Mouse (Mus musculus): ENCODE data around the gene Npr2. TPM values are rescaled to one million over a fixed set of nuclear protein-coding genes. Genes with fewer than 3 reads are reported as not detected.
"Not testable (repeated sequence)": the region's sequence is repeated elsewhere in the genome, so short reads cannot be mapped to it uniquely, and the experiment has no call there.

Npr2 gene
- polyA plus RNA-seq, 1 experiment from 2014 or later, result 13.7 TPM

DNA sequence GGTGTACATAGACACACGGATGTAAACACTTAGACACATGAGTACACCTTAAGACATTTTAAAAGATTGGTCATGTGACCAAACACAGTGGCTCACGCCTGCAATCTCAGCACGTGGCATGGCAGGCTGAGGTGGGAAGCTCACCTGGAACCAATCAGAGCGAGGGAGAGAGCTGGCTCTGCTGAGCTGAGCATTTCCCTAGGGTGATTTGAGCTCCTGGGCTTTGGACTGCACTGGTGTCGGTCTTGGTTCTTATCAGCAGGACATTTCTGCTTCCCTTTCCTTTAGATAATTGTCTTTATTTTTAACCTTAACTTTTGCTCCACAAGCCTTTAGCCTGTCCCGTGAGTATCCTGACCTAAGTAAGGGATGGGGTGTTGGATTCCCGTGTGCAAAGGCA, 44.1 kb upstream of the Npr2 start:
- Histone ChIP-seq H3K4me2 (no peak overlapping the region), H3K9ac (no peak overlapping the region), H3K9me3 (ENCODE audit: low read depth, low read length) (no peaks in the 10 kb centered on the region), H3K36me3 (ENCODE audit: insufficient read depth) (peaks cover 24% of the 10 kb centered on the region), H3K27ac (ENCODE audit: low read depth) (no peak overlapping the region), H3K4me1 (ENCODE audit: insufficient read depth) (no peaks in the 10 kb centered on the region), H3K4me3 (ENCODE audit: low read depth, low read length) (no peak overlapping the region), H3K27me3 (ENCODE audit: insufficient read depth, low read length) (no peaks in the 10 kb centered on the region)
- ATAC-seq (ENCODE audit: insufficient read depth) (no peak), DNase-seq (no peak)
- no peak for TF ChIP-seq CTCF (IDR thresholded peaks at IDR 0.05; ENCODE audit: low read depth)
- WGBS, result 45% methylated on average over 7 of the region's 7 CpGs

DNA sequence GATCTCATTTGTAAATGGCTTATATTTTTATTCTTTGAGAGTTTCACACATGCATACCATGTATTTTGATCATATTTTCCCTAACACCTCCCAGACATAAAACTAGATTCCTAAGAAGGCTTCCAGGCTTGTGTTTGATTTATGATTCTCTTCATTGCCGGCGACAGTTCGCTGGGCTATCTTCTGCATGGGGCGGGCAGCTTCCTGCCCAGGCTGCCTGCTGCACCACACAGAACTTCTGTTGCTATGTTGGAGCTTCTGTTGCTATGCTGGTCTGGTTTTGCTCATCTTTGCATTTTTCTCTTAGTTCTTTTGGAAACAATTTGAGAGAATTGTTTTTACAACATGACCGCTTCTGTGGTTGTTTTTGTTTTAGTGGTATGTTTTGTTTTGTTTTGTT, 40.2 kb upstream of the Npr2 start:
- Histone ChIP-seq H3K4me2 (no peak overlapping the region), H3K4me1 (ENCODE audit: insufficient read depth) (no peaks in the 10 kb centered on the region), H3K9me3 (ENCODE audit: low read depth, low read length) (no peaks in the 10 kb centered on the region), H3K27me3 (ENCODE audit: insufficient read depth, low read length) (no peaks in the 10 kb centered on the region), H3K27ac (ENCODE audit: low read depth) (no peak overlapping the region), H3K4me3 (ENCODE audit: low read depth, low read length) (no peak overlapping the region), H3K36me3 (ENCODE audit: insufficient read depth) (no peaks in the 10 kb centered on the region), H3K9ac (no peak overlapping the region)
- 61% methylated on average over 5 of the region's 5 CpGs for WGBS
- DNase-seq (no peak), ATAC-seq (ENCODE audit: insufficient read depth) (no peak)
- TF ChIP-seq CTCF (IDR thresholded peaks at IDR 0.05; ENCODE audit: low read depth), result no peak

DNA sequence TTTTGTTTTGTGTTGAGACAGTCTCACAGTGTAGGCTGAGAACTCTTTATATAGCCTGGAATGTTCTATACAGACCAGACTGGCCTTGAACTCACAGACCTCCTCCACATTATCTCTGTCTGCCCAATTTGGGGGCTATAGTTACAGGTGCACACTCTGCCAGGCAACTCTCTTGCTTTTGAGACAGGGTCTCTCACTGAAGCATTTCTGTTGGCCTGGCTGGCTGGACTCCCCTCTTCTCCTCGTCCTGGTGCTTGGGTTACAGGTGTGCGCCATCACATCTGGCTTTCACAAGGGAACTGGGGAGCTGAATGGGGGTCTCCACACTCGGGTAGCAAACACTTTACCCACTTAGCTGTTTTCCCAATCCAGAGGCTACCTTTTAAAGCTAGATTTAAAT, 39.8 kb upstream of the Npr2 start:
- no peak for TF ChIP-seq CTCF (IDR thresholded peaks at IDR 0.05; ENCODE audit: low read depth)
- H3K9me3 ChIP-seq (ENCODE audit: low read depth, low read length), result no peaks in the 10 kb centered on the region
- 66% methylated on average over 3 of the region's 3 CpGs for WGBS
- H3K27me3 ChIP-seq (ENCODE audit: insufficient read depth, low read length), result no peaks in the 10 kb centered on the region
- no peak overlapping the region for H3K4me2 ChIP-seq
- no peaks in the 10 kb centered on the region for H3K36me3 ChIP-seq (ENCODE audit: insufficient read depth)
- H3K4me3 ChIP-seq (ENCODE audit: low read depth, low read length), result no peak overlapping the region
- no peak overlapping the region for H3K27ac ChIP-seq (ENCODE audit: low read depth)
- H3K9ac ChIP-seq, result no peak overlapping the region
- no peaks in the 10 kb centered on the region for H3K4me1 ChIP-seq (ENCODE audit: insufficient read depth)
- ATAC-seq (ENCODE audit: insufficient read depth) (no peak), DNase-seq (no peak)

DNA sequence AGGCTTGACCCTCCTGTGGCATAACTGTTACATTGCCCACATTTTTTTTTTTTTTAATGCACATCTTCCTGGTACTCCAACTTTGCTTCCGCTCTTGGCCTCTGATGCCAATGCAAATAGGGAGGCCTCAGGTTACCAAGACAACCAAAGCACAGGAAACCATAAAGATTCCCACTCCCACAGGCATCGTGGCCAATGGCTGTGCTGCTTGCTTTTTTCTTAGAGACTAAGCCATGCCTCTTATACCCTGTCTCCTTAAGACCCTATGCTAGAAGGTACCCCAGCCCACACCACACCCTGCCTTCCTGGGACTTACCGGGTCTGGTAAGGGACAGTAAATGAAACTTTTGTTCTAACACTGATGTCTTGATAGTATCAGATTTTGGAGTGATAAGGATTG, 38.3 kb upstream of the Npr2 start:
- Histone ChIP-seq H3K4me2 (no peak overlapping the region), H3K27ac (ENCODE audit: low read depth) (no peak overlapping the region), H3K4me3 (ENCODE audit: low read depth, low read length) (no peak overlapping the region), H3K9ac (no peak overlapping the region), H3K9me3 (ENCODE audit: low read depth, low read length) (no peaks in the 10 kb centered on the region), H3K36me3 (ENCODE audit: insufficient read depth) (no peaks in the 10 kb centered on the region), H3K4me1 (ENCODE audit: insufficient read depth) (no peaks in the 10 kb centered on the region), H3K27me3 (ENCODE audit: insufficient read depth, low read length) (no peaks in the 10 kb centered on the region)
- ATAC-seq (ENCODE audit: insufficient read depth) (no peak), DNase-seq (no peak)
- WGBS, result 51% methylated on average over 3 of the region's 3 CpGs
- TF ChIP-seq CTCF (IDR thresholded peaks at IDR 0.05; ENCODE audit: low read depth), result no peak

DNA sequence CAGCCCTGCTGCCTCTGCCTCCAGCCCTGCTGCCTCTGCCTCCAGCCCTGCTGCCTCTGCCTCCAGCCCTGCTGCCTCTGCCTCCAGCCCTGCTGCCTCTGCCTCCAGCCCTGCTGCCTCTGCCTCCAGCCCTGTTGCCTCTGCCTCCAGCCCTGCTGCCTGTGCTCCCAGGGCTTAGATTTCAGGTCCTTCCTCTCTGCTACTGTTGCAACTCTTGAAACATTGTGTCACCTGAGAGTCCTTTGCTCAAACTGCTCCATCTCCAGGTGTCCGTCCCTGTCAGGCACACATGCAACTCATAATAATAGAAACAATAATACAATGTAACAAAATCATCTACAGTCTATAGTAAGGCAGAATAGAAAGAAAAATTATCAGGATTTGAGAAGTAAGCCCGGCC, 35.1 kb upstream of the Npr2 start:
- not testable (repeated sequence) for H3K27ac ChIP-seq (ENCODE audit: low read depth); H3K36me3 ChIP-seq (ENCODE audit: insufficient read depth); H3K4me1 ChIP-seq (ENCODE audit: insufficient read depth); ATAC-seq (ENCODE audit: insufficient read depth); H3K9ac ChIP-seq; DNase-seq; H3K9me3 ChIP-seq (ENCODE audit: low read depth, low read length); H3K4me3 ChIP-seq (ENCODE audit: low read depth, low read length); H3K4me2 ChIP-seq; H3K27me3 ChIP-seq (ENCODE audit: insufficient read depth, low read length)
- WGBS, result 75% methylated on average over 2 of the region's 2 CpGs

DNA sequence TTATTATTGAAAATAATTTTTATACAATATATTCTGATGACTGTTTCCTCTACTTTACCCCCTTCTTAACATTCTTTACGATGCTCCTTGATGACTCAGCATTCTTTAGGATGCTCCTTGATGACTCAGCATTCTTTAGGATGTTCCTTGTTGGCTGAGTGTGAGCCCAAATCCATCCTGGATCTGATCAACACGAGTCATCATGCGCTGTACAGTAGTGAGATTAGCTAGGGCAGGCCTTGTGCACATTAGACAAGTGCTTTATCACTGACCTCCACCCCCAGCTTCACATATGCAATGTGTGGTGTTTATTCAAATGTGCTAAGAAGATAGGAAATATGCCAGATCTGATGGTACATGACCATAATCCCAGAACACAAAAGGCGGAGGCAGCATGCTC, 33.5 kb upstream of the Npr2 start:
- Histone ChIP-seq H3K36me3 (ENCODE audit: insufficient read depth) (no peaks in the 10 kb centered on the region), H3K9me3 (ENCODE audit: low read depth, low read length) (no peaks in the 10 kb centered on the region), H3K27ac (ENCODE audit: low read depth) (no peak overlapping the region), H3K4me2 (no peak overlapping the region), H3K4me1 (ENCODE audit: insufficient read depth) (no peaks in the 10 kb centered on the region), H3K27me3 (ENCODE audit: insufficient read depth, low read length) (no peaks in the 10 kb centered on the region), H3K9ac (no peak overlapping the region), H3K4me3 (ENCODE audit: low read depth, low read length) (no peak overlapping the region)
- WGBS, result 77% methylated on average over 4 of the region's 4 CpGs
- ATAC-seq (ENCODE audit: insufficient read depth), result no peak
- TF ChIP-seq CTCF (IDR thresholded peaks at IDR 0.05; ENCODE audit: low read depth), result no peak
- no peak for DNase-seq

DNA sequence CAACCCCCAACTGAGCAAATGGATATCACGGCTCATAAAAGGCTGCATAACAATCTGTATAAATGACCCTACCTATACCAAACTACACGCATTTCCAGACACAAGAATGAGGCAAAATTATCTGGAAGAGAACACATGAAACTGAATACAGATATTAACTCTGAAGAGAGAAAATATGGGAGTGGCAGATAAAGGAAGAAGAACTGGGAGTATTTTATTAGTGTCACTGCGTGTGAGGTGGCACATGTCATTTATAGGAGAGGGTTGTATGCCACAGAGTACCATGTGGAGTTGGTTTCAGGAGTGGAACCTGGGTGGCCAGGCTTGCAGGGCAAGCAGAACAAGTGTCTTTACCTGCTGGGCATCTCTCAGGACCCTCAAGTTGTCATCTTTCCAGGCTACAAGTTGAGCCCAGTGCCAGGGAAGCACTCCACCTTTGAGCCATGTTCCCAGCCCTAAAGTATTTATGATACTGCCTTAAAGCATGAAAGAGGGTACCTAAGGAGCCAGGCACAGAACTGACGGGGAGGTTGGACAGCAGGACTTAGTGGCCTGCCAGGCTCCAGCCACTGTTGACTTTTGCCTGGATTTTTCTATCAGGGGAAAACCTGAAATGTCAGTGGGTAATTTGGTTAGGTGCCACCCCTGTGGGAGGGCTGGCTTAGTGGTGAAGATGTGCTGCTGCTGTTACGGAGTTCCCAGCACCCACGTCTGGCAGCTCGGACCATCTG, 32.9 kb upstream of the Npr2 start:
- Histone ChIP-seq H3K4me1 (ENCODE audit: insufficient read depth) (no peaks in the 10 kb centered on the region), H3K9me3 (ENCODE audit: low read depth, low read length) (no peaks in the 10 kb centered on the region), H3K27me3 (ENCODE audit: insufficient read depth, low read length) (no peaks in the 10 kb centered on the region), H3K36me3 (ENCODE audit: insufficient read depth) (no peaks in the 10 kb centered on the region), H3K27ac (ENCODE audit: low read depth) (no peak overlapping the region), H3K4me3 (ENCODE audit: low read depth, low read length) (no peak overlapping the region), H3K9ac (no peak overlapping the region), H3K4me2 (no peak overlapping the region)
- no peak for DNase-seq
- no peak for TF ChIP-seq CTCF (IDR thresholded peaks at IDR 0.05; ENCODE audit: low read depth)
- 72% methylated on average over 7 of the region's 7 CpGs for WGBS
- no peak for ATAC-seq (ENCODE audit: insufficient read depth)
